Mouse (Mus musculus) lung, embryonic 15.5 days (tissue): ENCODE results near the gene Vmo1. TPM values are rescaled to one million over a fixed set of nuclear protein-coding genes. Genes with fewer than 3 reads are reported as not detected.
A peak's percentile ranks its signal among the peaks of the same experiment; 100 is the strongest.
"Not testable (repeated sequence)": the region's sequence is repeated elsewhere in the genome, so short reads cannot be mapped to it uniquely, and the experiment has no call there.

Experiments
- ATAC-seq: fragments of 200-750 bp; cut with Nextera tagmentation; 2 replicates; pipeline ENCODE4 v1.8.0; 2017; ENCODE audit warnings: moderate number of reproducible peaks, borderline replicate concordance; ENCODE audit not compliant: low FRiP score, low TSS enrichment; ENCODE audit errors: extremely low read depth
- H3K27ac ChIP-seq: fragments of 300-500 bp; sonication (generic); 2 replicates; pipeline ENCODE4 v1.5.1; 2015; ENCODE audit warnings: moderate library complexity, mild to moderate bottlenecking, inconsistent platforms
- H3K27me3 ChIP-seq: fragments of 300-500 bp; sonication (generic); 2 replicates; pipeline ENCODE4 v1.6.1; 2015; ENCODE audit warnings: inconsistent platforms
- H3K36me3 ChIP-seq: fragments of 300-500 bp; sonication (generic); 2 replicates; pipeline ENCODE4 v1.6.1; 2015; ENCODE audit warnings: inconsistent platforms
- H3K4me1 ChIP-seq: fragments of 300-500 bp; sonication (generic); 2 replicates; pipeline ENCODE4 v1.6.1; 2015; ENCODE audit warnings: inconsistent platforms
- H3K4me2 ChIP-seq: fragments of 300-500 bp; sonication (generic); 2 replicates; pipeline ENCODE4 v1.6.1; 2015; ENCODE audit warnings: inconsistent platforms, mild to moderate bottlenecking, moderate library complexity
- H3K4me3 ChIP-seq: fragments of 300-500 bp; sonication (generic); 2 replicates; pipeline ENCODE4 v1.5.1; 2015; ENCODE audit warnings: mild to moderate bottlenecking, inconsistent platforms
- H3K9ac ChIP-seq: fragments of 300-500 bp; sonication (generic); 2 replicates; pipeline ENCODE4 v1.6.1; 2015; ENCODE audit warnings: inconsistent platforms
- H3K9me3 ChIP-seq: fragments of 300-500 bp; sonication (generic); 2 replicates; pipeline ENCODE4 v1.6.1; 2016; ENCODE audit warnings: inconsistent platforms
- WGBS: fragments of 180-500 bp; shearing (Covaris S2); methylation state at CpG from one replicate; pipeline ENCODE4 v1.1.7; 2015; 5-methylcytosine and 5-hydroxymethylcytosine counted together
- polyA plus RNA-seq: library from polyadenylated mRNA; unstranded; fragments of >200 nt; fragmentation: Nextera tagmentation; extraction: Ambion mirVana; gene quantifications from 2 replicates; pipeline ENCODE4 v1.2.1, GENCODE M21; 2015

Gene Vmo1
- polyA plus RNA-seq, 1 experiment from 2014 or later, result 1.0 TPM

- H3K4me1 ChIP-seq, result no peaks in the 10 kb centered on the region
- H3K36me3 ChIP-seq, result no peaks in the 10 kb centered on the region
- ATAC-seq, result no peak
- no peak overlapping the region for H3K9ac ChIP-seq
- WGBS, result 46% methylated on average over 3 of the region's 3 CpGs
- no peak overlapping the region for H3K4me3 ChIP-seq
- H3K27me3 ChIP-seq, result no peaks in the 10 kb centered on the region; the same call in 1 of the 2 replicates
- H3K27ac ChIP-seq, result no peak overlapping the region
- no peak overlapping the region for H3K4me2 ChIP-seq
- no peaks in the 10 kb centered on the region for H3K9me3 ChIP-seq
Measured at GRCm38 (mm10) chr11:70502018-70502417, 12.4 kb downstream of the Vmo1 start.

DNA sequence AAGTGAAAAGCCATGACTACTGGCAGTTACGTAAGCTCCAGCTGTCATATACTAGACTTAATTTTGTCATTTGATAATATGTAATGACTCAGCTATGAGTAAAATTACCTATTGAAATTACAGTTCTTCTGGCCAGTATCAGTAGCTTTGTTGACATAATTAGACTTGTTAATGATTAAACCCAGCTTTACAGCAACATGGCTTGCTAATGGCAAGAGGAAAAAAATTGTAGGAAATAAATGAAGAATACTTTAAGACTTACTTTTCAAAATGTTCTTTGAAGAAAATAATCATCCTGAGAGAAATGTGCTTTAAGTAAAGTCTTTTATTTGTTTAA is 14.0 kb downstream of the Vmo1 start:
- ATAC-seq, result no peak
- no peak overlapping the region for H3K9ac ChIP-seq
- H3K4me3 ChIP-seq, result no peak overlapping the region
- H3K9me3 ChIP-seq, result no peaks in the 10 kb centered on the region
- H3K27me3 ChIP-seq, result no peaks in the 10 kb centered on the region; the same call in 1 of the 2 replicates
- H3K4me1 ChIP-seq, result no peaks in the 10 kb centered on the region
- 71% methylated on average over 1 of the region's 1 CpGs for WGBS
- H3K36me3 ChIP-seq, result no peaks in the 10 kb centered on the region
- H3K4me2 ChIP-seq, result no peak overlapping the region
- no peak overlapping the region for H3K27ac ChIP-seq

DNA sequence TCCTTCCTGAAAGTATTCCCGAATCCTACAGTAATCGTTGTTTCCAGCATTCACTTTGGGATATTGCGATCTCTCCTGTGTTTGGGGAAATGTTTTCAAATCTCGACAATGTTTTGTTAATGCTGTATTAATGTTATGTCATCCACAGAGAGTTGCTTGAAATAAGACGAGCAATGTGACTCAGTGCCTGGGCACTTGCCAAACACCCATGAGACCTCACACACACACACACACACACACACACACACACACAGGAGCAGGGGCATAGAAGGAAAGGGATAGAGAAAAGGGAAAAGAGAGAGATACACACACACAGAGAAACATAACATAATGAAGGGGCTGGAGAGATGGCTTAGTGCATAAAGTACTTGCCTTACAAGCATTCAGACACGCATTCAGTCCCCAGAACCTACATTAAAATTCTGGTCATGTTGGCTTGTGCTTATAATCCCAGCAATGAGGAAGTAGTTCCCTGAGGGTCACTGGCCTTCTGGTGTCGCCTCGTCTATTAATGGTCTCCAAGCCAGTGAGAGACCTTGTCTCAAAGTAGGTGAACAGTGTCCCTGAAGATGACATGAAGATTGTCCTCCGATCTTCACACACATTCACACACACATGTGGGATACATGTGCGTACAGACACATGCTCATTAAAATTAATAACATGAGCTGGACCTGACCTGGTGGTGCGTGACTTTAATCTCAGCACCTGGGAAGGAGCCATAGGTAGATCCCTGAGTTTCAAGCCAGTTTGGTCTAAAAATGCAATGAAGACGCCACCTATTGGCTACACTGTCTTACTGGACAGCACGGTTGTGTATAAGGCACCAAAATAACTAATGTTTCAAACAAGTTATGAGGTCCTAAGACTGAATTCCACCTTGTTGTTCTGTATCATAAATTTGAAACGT is 14.6 kb downstream of the Vmo1 start:
- whole genome bisulfite sequencing, result 59% methylated on average over 14 of the region's 14 CpGs
- no peak for ATAC-seq

GRCm38 (mm10) chr11:70489684-70490083 is 24.7 kb downstream of the Vmo1 start:
- H3K27me3 ChIP-seq, result no peaks in the 10 kb centered on the region
- H3K4me3 ChIP-seq, result no peak overlapping the region
- H3K27ac ChIP-seq, result no peak overlapping the region
- no peak overlapping the region for H3K4me2 ChIP-seq
- H3K36me3 ChIP-seq, result no peaks in the 10 kb centered on the region
- ATAC-seq, result no peak
- H3K4me1 ChIP-seq, result no peaks in the 10 kb centered on the region
- no peak overlapping the region for H3K9ac ChIP-seq
- H3K9me3 ChIP-seq, result no peaks in the 10 kb centered on the region
- WGBS, result 77% methylated on average over 6 of the region's 6 CpGs

More for the DNA sequence above, 14.6 kb downstream of the Vmo1 start:
- no peaks in the 10 kb centered on the region for H3K27me3 ChIP-seq
- no peaks in the 10 kb centered on the region for H3K9me3 ChIP-seq
- no peak overlapping the region for H3K27ac ChIP-seq
- no peaks in the 10 kb centered on the region for H3K4me1 ChIP-seq
- no peak overlapping the region for H3K4me3 ChIP-seq
- H3K4me2 ChIP-seq, result no peak overlapping the region
- no peaks in the 10 kb centered on the region for H3K36me3 ChIP-seq
- no peak overlapping the region for H3K9ac ChIP-seq

DNA sequence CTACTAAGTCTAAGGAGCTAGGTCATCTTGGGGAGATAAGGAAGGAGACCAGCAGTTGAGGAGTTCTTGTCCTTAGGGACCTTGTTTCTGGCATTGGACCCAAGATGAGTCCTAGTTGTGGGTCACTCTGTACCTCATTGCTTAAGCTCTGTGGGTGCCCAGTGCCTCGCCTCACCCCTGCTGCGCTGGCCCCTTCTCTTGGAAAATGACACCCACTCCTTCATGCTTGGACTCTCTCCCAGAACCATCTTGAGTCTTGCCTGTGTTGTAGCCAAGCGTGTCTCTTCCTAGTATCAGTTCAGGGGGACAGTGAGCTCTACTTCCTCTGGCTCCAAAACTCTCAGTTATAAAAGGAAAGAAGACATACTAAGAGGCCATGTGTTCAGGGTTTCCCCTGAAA is 25.3 kb downstream of the Vmo1 start:
- no peak overlapping the region for H3K27ac ChIP-seq

DNA sequence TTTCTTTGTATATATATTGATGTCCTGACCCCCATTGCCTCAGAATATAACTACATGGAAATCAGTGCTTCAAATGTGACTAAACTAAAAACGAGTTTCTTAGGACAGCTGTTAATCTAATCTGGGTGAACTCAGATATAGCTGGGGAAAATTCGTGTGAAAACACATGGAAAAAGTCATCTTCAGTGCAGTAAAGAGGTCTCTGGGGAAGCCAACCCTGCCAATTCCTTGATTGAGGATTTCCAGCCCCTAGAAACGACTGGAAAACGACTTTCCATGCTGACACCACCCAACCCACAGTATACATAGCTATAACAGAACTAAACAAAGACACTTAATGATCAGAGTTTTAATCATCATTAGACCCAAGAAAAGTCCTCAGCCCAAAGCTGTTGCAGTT is 26.6 kb downstream of the Vmo1 start:
- 36% methylated on average over 4 of the region's 4 CpGs for WGBS
- no peak overlapping the region for H3K4me2 ChIP-seq

More for the DNA sequence above, 25.3 kb downstream of the Vmo1 start:
- Histone ChIP-seq H3K27me3 (no peaks in the 10 kb centered on the region), H3K4me1 (no peaks in the 10 kb centered on the region), H3K4me3 (no peak overlapping the region), H3K9ac (no peak overlapping the region), H3K9me3 (no peaks in the 10 kb centered on the region), H3K4me2 (no peak overlapping the region), H3K36me3 (no peaks in the 10 kb centered on the region)
- no peak for ATAC-seq
- 85% methylated on average over 3 of the region's 3 CpGs for WGBS

DNA sequence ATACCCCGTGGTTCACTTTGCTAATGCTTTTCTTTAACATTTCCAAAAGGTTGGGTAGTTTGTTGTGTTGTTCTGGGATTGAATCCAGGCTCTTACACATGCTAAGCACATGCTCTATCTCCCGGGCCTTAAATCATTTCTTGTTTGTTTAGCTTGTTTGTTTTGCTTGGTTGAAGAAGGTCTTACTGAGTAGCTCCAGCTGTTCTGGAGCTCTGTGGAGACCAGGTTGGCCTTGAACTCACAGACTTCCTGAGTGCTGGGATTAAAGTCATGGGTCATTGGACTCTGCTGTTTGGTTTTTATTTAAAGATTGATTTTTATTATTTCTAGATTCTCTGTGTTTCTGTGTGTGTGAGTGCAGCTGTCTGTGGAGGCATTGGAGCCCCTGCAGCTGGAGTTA is 28.9 kb downstream of the Vmo1 start:
- no peak overlapping the region for H3K27ac ChIP-seq

More for the DNA sequence above, 26.6 kb downstream of the Vmo1 start:
- Histone ChIP-seq H3K27ac (no peak overlapping the region), H3K36me3 (no peaks in the 10 kb centered on the region), H3K27me3 (no peaks in the 10 kb centered on the region), H3K4me3 (no peak overlapping the region), H3K9ac (no peak overlapping the region), H3K4me1 (no peaks in the 10 kb centered on the region), H3K9me3 (no peaks in the 10 kb centered on the region)
- no peak for ATAC-seq

DNA sequence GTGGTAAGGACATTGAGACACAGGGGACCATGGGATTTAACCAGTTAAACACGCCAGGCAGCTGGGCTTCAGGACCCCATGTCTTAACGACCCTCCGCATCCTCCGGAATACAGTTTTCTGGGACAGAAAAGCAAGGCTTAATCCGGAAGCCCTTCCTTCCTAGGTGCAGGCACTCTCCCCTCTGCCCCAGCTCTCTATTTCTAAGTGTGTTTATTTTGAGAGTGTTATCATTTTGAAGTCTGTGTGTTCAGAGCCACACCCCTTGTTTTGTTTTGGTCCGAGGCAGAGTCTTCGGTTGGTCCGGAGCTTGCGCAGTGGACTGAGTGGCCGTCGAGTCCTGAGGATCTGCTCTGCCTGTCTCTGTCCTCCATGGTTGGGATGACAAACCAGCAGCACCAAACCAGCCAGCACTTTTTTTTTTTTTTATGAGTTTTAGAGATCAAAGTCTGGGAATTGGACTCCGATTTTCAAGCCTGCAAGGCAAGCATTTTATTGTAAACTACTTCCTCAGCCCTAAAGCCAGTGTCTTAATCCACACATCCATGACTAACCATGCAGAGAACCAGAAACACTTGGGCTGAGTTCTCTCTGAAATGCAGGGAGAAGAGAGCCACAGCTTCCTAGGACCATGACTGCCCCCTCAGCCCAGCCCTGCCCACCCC is 39.4 kb downstream of the Vmo1 start:
- no peaks in the 10 kb centered on the region for H3K4me1 ChIP-seq
- H3K4me3 ChIP-seq, result no peak overlapping the region
- H3K9me3 ChIP-seq, result no peaks in the 10 kb centered on the region
- no peaks in the 10 kb centered on the region for H3K27me3 ChIP-seq
- no peak for ATAC-seq
- no peak overlapping the region for H3K27ac ChIP-seq
- WGBS, result 47% methylated on average over 12 of the region's 12 CpGs
- no peak overlapping the region; the same call in 1 of the 2 replicates for H3K4me2 ChIP-seq
- no peak overlapping the region for H3K9ac ChIP-seq
- no peaks in the 10 kb centered on the region for H3K36me3 ChIP-seq

More for the DNA sequence above, 28.9 kb downstream of the Vmo1 start:
- WGBS, result 28% methylated on average over 2 of the region's 2 CpGs
- H3K9ac ChIP-seq, result no peak overlapping the region
- no peak overlapping the region for H3K4me2 ChIP-seq
- ATAC-seq, result peak; percentile 59
- H3K4me1 ChIP-seq, result no peaks in the 10 kb centered on the region
- H3K4me3 ChIP-seq, result no peak overlapping the region
- no peaks in the 10 kb centered on the region for H3K9me3 ChIP-seq
- H3K36me3 ChIP-seq, result no peaks in the 10 kb centered on the region
- H3K27me3 ChIP-seq, result no peaks in the 10 kb centered on the region

DNA sequence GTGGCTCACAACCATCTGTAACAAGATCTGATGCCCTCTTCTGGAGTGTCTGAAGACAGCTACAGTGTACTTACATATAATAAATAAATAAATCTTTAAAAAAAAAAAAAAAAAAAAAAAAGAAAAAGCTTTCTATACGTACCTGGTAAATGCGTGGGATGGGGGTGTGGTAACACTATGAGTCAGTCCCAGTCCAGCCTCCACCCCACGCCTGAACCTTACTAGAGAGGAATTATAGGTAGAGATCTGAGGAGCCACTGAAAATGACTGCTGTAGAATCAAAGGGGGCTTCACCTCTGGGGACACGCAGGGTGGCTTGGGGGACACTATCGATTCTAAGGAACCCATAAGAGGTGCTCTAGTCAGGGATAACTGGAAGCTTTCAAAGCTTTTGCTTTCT is 41.1 kb downstream of the Vmo1 start:
- not testable (repeated sequence) for H3K27ac ChIP-seq, H3K4me2 ChIP-seq, H3K36me3 ChIP-seq, ATAC-seq, H3K9ac ChIP-seq, H3K4me3 ChIP-seq, H3K9me3 ChIP-seq, H3K27me3 ChIP-seq
- 84% methylated on average over 5 of the region's 5 CpGs for WGBS
- peaks cover 16% of the 10 kb centered on the region for H3K4me1 ChIP-seq

DNA sequence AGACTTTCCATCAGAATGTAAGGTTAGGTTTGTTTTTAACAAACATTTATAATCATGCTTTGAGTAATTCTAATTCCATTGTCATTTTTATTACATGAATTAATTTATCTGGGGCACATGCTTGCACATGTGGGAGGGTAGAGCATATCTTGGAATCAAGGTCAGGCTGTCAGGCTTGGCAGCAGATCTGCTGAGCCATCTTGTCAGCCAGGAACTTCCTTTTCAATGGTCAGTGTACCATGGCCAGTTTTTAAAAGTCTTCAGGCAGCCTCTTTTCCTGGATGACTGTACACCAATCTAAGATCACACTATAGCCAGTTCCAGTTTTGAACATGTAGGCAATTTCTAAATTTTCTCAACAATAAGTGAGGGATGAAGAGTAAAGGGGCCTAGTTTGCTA is 41.7 kb downstream of the Vmo1 start:
- no peak for ATAC-seq
- Histone ChIP-seq H3K4me3 (no peak overlapping the region), H3K36me3 (no peaks in the 10 kb centered on the region), H3K4me1 (peaks cover 17% of the 10 kb centered on the region), H3K4me2 (no peak overlapping the region), H3K9ac (no peak overlapping the region), H3K9me3 (no peaks in the 10 kb centered on the region), H3K27me3 (no peaks in the 10 kb centered on the region), H3K27ac (no peak overlapping the region)

DNA sequence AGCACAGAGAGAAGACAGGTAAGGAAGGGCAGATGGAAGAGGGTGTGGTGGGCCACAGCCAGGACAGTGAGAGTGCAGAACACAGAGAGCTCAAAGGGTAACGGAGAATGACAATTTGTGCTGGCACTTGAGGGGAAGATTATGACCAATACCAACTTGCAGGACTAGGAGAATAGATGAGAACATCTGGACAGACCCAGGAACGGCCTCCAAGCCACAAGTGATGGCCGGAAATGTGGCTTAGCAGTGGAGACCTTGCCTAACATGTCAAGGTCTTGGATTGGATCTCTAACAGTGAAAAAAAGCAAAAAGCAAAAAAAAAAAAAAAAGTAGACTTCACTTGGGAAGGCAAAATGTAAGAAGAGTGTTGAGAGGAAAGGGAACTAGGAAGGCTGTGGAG is 44.7 kb downstream of the Vmo1 start:
- H3K36me3 ChIP-seq, result no peaks in the 10 kb centered on the region
- no peak overlapping the region for H3K9ac ChIP-seq
- no peaks in the 10 kb centered on the region for H3K9me3 ChIP-seq
- 79% methylated on average over 3 of the region's 3 CpGs for WGBS
- H3K4me1 ChIP-seq, result peaks cover 36% of the 10 kb centered on the region
- no peak overlapping the region for H3K4me2 ChIP-seq
- no peak overlapping the region for H3K4me3 ChIP-seq
- ATAC-seq, result no peak
- no peaks in the 10 kb centered on the region for H3K27me3 ChIP-seq
- no peak overlapping the region for H3K27ac ChIP-seq

- H3K4me2 ChIP-seq, result no peak overlapping the region
- no peak for ATAC-seq
- 48% methylated on average over 5 of the region's 5 CpGs for WGBS
- peaks cover 6% of the 10 kb centered on the region; the same call in 1 of the 2 replicates for H3K27me3 ChIP-seq
- no peaks in the 10 kb centered on the region for H3K9me3 ChIP-seq
- H3K27ac ChIP-seq, result peak overlapping the region; percentile 56; the same call in 1 of the 2 replicates
- no peak overlapping the region for H3K9ac ChIP-seq
- no peaks in the 10 kb centered on the region for H3K36me3 ChIP-seq
- H3K4me3 ChIP-seq, result no peak overlapping the region
- H3K4me1 ChIP-seq, result peaks cover 36% of the 10 kb centered on the region
Measured at GRCm38 (mm10) chr11:70467902-70468619, 46.4 kb downstream of the Vmo1 start.
